Mouse (Mus musculus) urinary bladder, postnatal 25 days (tissue): ENCODE measurements at regions not wholly inside any gene's neighbourhood (a gene's known extent, or its start where the extent isn't known, plus 50 kb on each side); places are given as distances from the start of the nearest gene placed in this dataset.

Experiments used
- DNase-seq: peaks from one replicate; pipeline ENCODE4 v3.0.0; 2022; ENCODE audit warnings: low spot score

GRCm38 (mm10) chr15:61599734-61600133, 676.9 kb upstream of the A1bg start:
- no peak for DNase-seq

GRCm38 (mm10) chr15:61596318-61596717, 673.5 kb upstream of the A1bg start:
- no peak for DNase-seq

- DNase-seq = no peak
These were observed 666.1 kb upstream of the A1bg start for GRCm38 (mm10) chr15:61588956-61589355.

- DNase-seq = no peak
These were observed 659.5 kb upstream of the A1bg start for GRCm38 (mm10) chr15:61582335-61582734.

GRCm38 (mm10) chr15:61563347-61563746, 640.5 kb upstream of the A1bg start:
- DNase-seq = no peak

- no peak for DNase-seq
These were observed 639.4 kb upstream of the A1bg start for GRCm38 (mm10) chr15:61562252-61562651.

GRCm38 (mm10) chr15:61553908-61554307, 631.1 kb upstream of the A1bg start:
- DNase-seq = no peak

GRCm38 (mm10) chr15:61553081-61553680, 630.4 kb upstream of the A1bg start:
- no peak for DNase-seq

GRCm38 (mm10) chr15:61551206-61551605, 628.4 kb upstream of the A1bg start:
- DNase-seq = no peak

GRCm38 (mm10) chr15:61548400-61548799, 625.6 kb upstream of the A1bg start:
- no peak for DNase-seq

GRCm38 (mm10) chr15:61546608-61547007, 623.8 kb upstream of the A1bg start:
- no peak for DNase-seq

- no peak for DNase-seq
These were observed 621.3 kb upstream of the A1bg start for GRCm38 (mm10) chr15:61544074-61544473.

GRCm38 (mm10) chr15:61541643-61542042, 618.8 kb upstream of the A1bg start:
- DNase-seq = no peak

GRCm38 (mm10) chr15:61540753-61541421, 618.1 kb upstream of the A1bg start:
- no peak for DNase-seq

GRCm38 (mm10) chr15:61538930-61539329, 616.1 kb upstream of the A1bg start:
- no peak for DNase-seq

GRCm38 (mm10) chr15:61538169-61538755, 615.5 kb upstream of the A1bg start:
- no peak for DNase-seq

GRCm38 (mm10) chr15:61536332-61536716, 613.5 kb upstream of the A1bg start:
- no peak for DNase-seq

- no peak for DNase-seq
These were observed 613.0 kb upstream of the A1bg start for GRCm38 (mm10) chr15:61535644-61536331.

GRCm38 (mm10) chr15:61535180-61535579, 612.4 kb upstream of the A1bg start:
- no peak for DNase-seq

- no peak for DNase-seq
These were observed 610.0 kb upstream of the A1bg start for GRCm38 (mm10) chr15:61532808-61533207.

- no peak for DNase-seq
These were observed 609.2 kb upstream of the A1bg start for GRCm38 (mm10) chr15:61532040-61532439.

GRCm38 (mm10) chr15:61523036-61523435, 600.2 kb upstream of the A1bg start:
- DNase-seq = no peak

GRCm38 (mm10) chr15:61517265-61517664, 594.5 kb upstream of the A1bg start:
- DNase-seq = no peak
